Mouse (Mus musculus) lung, postnatal 0 days (tissue): ENCODE measurements at regions not wholly inside any gene's neighbourhood (a gene's known extent, or its start where the extent isn't known, plus 50 kb on each side); places are given as distances from the start of the nearest gene placed in this dataset.

Source experiments
- CTCF ChIP-seq: IDR thresholded peaks from 2 replicates; pipeline ENCODE4 v1.5.1; 2016; ENCODE audit warnings: antibody characterized with exemption, mild to moderate bottlenecking
- EP300 ChIP-seq: IDR thresholded peaks from 2 replicates; pipeline ENCODE4 v1.6.1; 2016; ENCODE audit warnings: antibody characterized with exemption, mild to moderate bottlenecking, control low read depth

GRCm38 (mm10) chr2:51305411-51305810 is 156.5 kb upstream of the Rnd3 start:
- TF ChIP-seq EP300 = no peak; the same call in 1 of the 2 replicates
- peak; percentile 61 for TF ChIP-seq CTCF
